Comparison of ENCODE assay signal across 8 mouse cellular contexts in genomic region chr9:106821050-106821617, GRCm38 (mm10). TPM values are rescaled to one million over a fixed set of nuclear protein-coding genes. Genes with fewer than 3 reads are reported as not detected.
DNase-seq lines count a peak whose midpoint lies in the region; ATAC-seq and TF ChIP-seq lines count a peak whose summit lies in the region.

No protein-coding gene starts in this region.

- no peak for DNase-seq in kidney, postnatal 36 days
- DNase-seq in gastrocnemius, adult 8-10 months (ENCODE audit: low spot score in 2 of 2) = no peak
- DNase-seq in urinary bladder, adult 2 months (ENCODE audit: low spot score) = no peak

- no peak for TF ChIP-seq CTCF in bone marrow, adult 2 months (IDR thresholded peaks at IDR 0.05; ENCODE audit: control insufficient read depth, insufficient read depth, low read length)

- H3K4me2 ChIP-seq in kidney, embryonic 15.5 days = peak overlapping the region; percentile 61
- H3K4me2 ChIP-seq in forebrain, embryonic 15.5 days (replicated peaks) = peak overlapping the region; percentile 51
- H3K4me2 ChIP-seq in limb, embryonic 13.5 days (replicated peaks) = peak overlapping the region; percentile 57
- H3K4me2 ChIP-seq in neural tube, embryonic 15.5 days = peak overlapping the region; percentile 64

- peaks cover 8% of the 10 kb centered on the region for H3K4me1 ChIP-seq in kidney, embryonic 15.5 days
- H3K4me1 ChIP-seq in bone marrow, adult 2 months (ENCODE audit: control insufficient read depth, insufficient read depth, low read length) = no peaks in the 10 kb centered on the region; the same call in 1 of the 2 replicates
- peaks cover 13% of the 10 kb centered on the region for H3K4me1 ChIP-seq in forebrain, embryonic 15.5 days
- H3K4me1 ChIP-seq in limb, embryonic 13.5 days = peaks cover 7% of the 10 kb centered on the region; the same call in 1 of the 2 replicates
- peaks cover 15% of the 10 kb centered on the region for H3K4me1 ChIP-seq in neural tube, embryonic 15.5 days

- H3K27me3 ChIP-seq in kidney, embryonic 15.5 days = no peaks in the 10 kb centered on the region
- H3K27me3 ChIP-seq in forebrain, embryonic 15.5 days = no peaks in the 10 kb centered on the region
- H3K27me3 ChIP-seq in limb, embryonic 13.5 days = no peaks in the 10 kb centered on the region
- no peaks in the 10 kb centered on the region for H3K27me3 ChIP-seq in neural tube, embryonic 15.5 days (replicated peaks)

- H3K9ac ChIP-seq in kidney, embryonic 15.5 days = peak overlapping the region; percentile 41
- H3K9ac ChIP-seq in forebrain, embryonic 15.5 days (replicated peaks) = peak overlapping the region; percentile 53
- peak overlapping the region; percentile 64 for H3K9ac ChIP-seq in limb, embryonic 13.5 days
- peak overlapping the region; percentile 56 for H3K9ac ChIP-seq in neural tube, embryonic 15.5 days (replicated peaks)

- 50% methylated on average over 15 of the region's 15 CpGs for WGBS in kidney, embryonic 15.5 days
- 8% methylated on average over 15 of the region's 15 CpGs for WGBS in bone marrow, adult 2 months
- 49% methylated on average over 15 of the region's 15 CpGs for WGBS in forebrain, embryonic 15.5 days
- WGBS in limb, embryonic 13.5 days = 55% methylated on average over 15 of the region's 15 CpGs
- 49% methylated on average over 15 of the region's 15 CpGs for WGBS in neural tube, embryonic 15.5 days

- H3K4me3 ChIP-seq in kidney, embryonic 15.5 days (replicated peaks) = peak overlapping the region; percentile 99
- peak overlapping the region; percentile 83 for H3K4me3 ChIP-seq in bone marrow, adult 2 months (replicated peaks; ENCODE audit: control insufficient read depth, low read depth, low read length)
- H3K4me3 ChIP-seq in forebrain, embryonic 15.5 days = peak overlapping the region; percentile 67
- H3K4me3 ChIP-seq in limb, embryonic 13.5 days = peak overlapping the region; percentile 95
- H3K4me3 ChIP-seq in neural tube, embryonic 15.5 days (replicated peaks) = peak overlapping the region; percentile 96

- no peak for ATAC-seq in kidney, embryonic 15.5 days (replicated peaks; ENCODE audit: low FRiP score)
- ATAC-seq in forebrain, embryonic 15.5 days (replicated peaks) = no peak
- ATAC-seq in limb, embryonic 13.5 days (ENCODE audit: low FRiP score, low read depth) = no peak
- no peak for ATAC-seq in neural tube, embryonic 15.5 days (ENCODE audit: low FRiP score)

- H3K9me3 ChIP-seq in kidney, embryonic 15.5 days (replicated peaks) = no peaks in the 10 kb centered on the region
- H3K9me3 ChIP-seq in forebrain, embryonic 15.5 days = no peaks in the 10 kb centered on the region
- no peaks in the 10 kb centered on the region for H3K9me3 ChIP-seq in limb, embryonic 13.5 days
- H3K9me3 ChIP-seq in neural tube, embryonic 15.5 days (replicated peaks) = no peaks in the 10 kb centered on the region

- peak overlapping the region; percentile 33; the same call in 1 of the 2 replicates for H3K27ac ChIP-seq in kidney, embryonic 15.5 days
- H3K27ac ChIP-seq in bone marrow, adult 2 months (ENCODE audit: control insufficient read depth, insufficient read depth, low read depth, low read length, poor library complexity) = no peak overlapping the region
- H3K27ac ChIP-seq in forebrain, embryonic 15.5 days (replicated peaks) = peak overlapping the region; percentile 84
- no peak overlapping the region for H3K27ac ChIP-seq in limb, embryonic 13.5 days
- 0 out of 2 replicates have a peak overlapping the region, but pooled peaks have one; percentile 64 for H3K27ac ChIP-seq in neural tube, embryonic 15.5 days (replicated peaks)

- H3K36me3 ChIP-seq in kidney, embryonic 15.5 days = peaks cover 2% of the 10 kb centered on the region; the same call in 1 of the 2 replicates
- no peaks in the 10 kb centered on the region for H3K36me3 ChIP-seq in forebrain, embryonic 15.5 days
- no peaks in the 10 kb centered on the region for H3K36me3 ChIP-seq in limb, embryonic 13.5 days
- no peaks in the 10 kb centered on the region for H3K36me3 ChIP-seq in neural tube, embryonic 15.5 days

- TF ChIP-seq POLR2A in bone marrow, adult 2 months (IDR thresholded peaks at IDR 0.05; ENCODE audit: borderline replicate concordance, control insufficient read depth, low read depth, low read length) = no peak

RNA-seq across cellular contexts. Expression of gene Dcaf1, which starts 0.5 kb away (rescaled TPM):
- polyA plus RNA-seq in kidney, embryonic 15.5 days (2015; fragmentation: Nextera tagmentation; extraction: Ambion mirVana) = 26.8 and 27.6 TPM in 2 replicates
- polyA plus RNA-seq in bone marrow, adult 2 months (2011; ENCODE audit: insufficient read depth, insufficient read length, low replicate concordance, missing spikeins) = 8.0 and 21.5 TPM in 2 replicates
- polyA plus RNA-seq in forebrain, embryonic 15.5 days (2015; fragmentation: Nextera tagmentation; extraction: Ambion mirVana) = 18.5 and 26.1 TPM in 2 replicates
- 19.3 and 21.8 TPM in 2 replicates for polyA plus RNA-seq in limb, embryonic 13.5 days (2015; fragmentation: Nextera tagmentation; extraction: Ambion mirVana)
- 15.9 and 17.3 TPM in 2 replicates for polyA plus RNA-seq in neural tube, embryonic 15.5 days (2015; fragmentation: Nextera tagmentation; extraction: Ambion mirVana)
- 10 to 100 TPM; 18.7 to 29.7 (median 24.3) TPM for total RNA-seq in gastrocnemius, adult 8-10 months (2022)
- 19.8 and 23.5 TPM in 2 replicates for polyA plus RNA-seq in urinary bladder, adult 2 months (2012; rRNA removed)

RNA-seq across cellular contexts. Expression of gene Rad54l2, which starts 32.1 kb away (rescaled TPM):
- 7.7 and 8.8 TPM in 2 replicates for polyA plus RNA-seq in kidney, embryonic 15.5 days (2015; fragmentation: Nextera tagmentation; extraction: Ambion mirVana)
- 4.4 and 11.9 TPM in 2 replicates for polyA plus RNA-seq in bone marrow, adult 2 months (2011; ENCODE audit: insufficient read depth, insufficient read length, low replicate concordance, missing spikeins)
- 8.0 and 8.3 TPM in 2 replicates for polyA plus RNA-seq in forebrain, embryonic 15.5 days (2015; fragmentation: Nextera tagmentation; extraction: Ambion mirVana)
- 8.5 and 8.8 TPM in 2 replicates for polyA plus RNA-seq in limb, embryonic 13.5 days (2015; fragmentation: Nextera tagmentation; extraction: Ambion mirVana)
- polyA plus RNA-seq in neural tube, embryonic 15.5 days (2015; fragmentation: Nextera tagmentation; extraction: Ambion mirVana) = 6.4 and 7.1 TPM in 2 replicates
- 1 to 10 TPM; 6.2 to 7.8 (median 7.2) TPM for total RNA-seq in gastrocnemius, adult 8-10 months (2022)
- 4.3 and 6.8 TPM in 2 replicates for polyA plus RNA-seq in urinary bladder, adult 2 months (2012; rRNA removed)

Comparison
In these comparisons a context has a peak if more than half of its experiments do, and no peak if none do; other contexts are left out.
1. H3K27ac ChIP-seq: peak in kidney, embryonic 15.5 days (single experiment), forebrain, embryonic 15.5 days (single experiment) and neural tube, embryonic 15.5 days (single experiment); none in bone marrow, adult 2 months (single experiment) and limb, embryonic 13.5 days (single experiment).
2. Peak in every context shown above with its lines, with median percentiles within 50 percentile points of each other: H3K4me2 ChIP-seq, H3K4me3 ChIP-seq and H3K9ac ChIP-seq.